Mouse (Mus musculus): ENCODE measurements around the gene Entpd6. TPM values are rescaled to one million over a fixed set of nuclear protein-coding genes. Genes with fewer than 3 reads are reported as not detected.
A peak's percentile ranks its signal among the peaks of the same experiment; 100 is the strongest.

Entpd6 gene
- polyA plus RNA-seq, 1 experiment: 54.5 TPM

- H3K4me1 ChIP-seq (ENCODE audit: control insufficient read depth, insufficient read depth, low read length): peaks cover 6% of the 10 kb centered on the region
- no peak overlapping the region for H3K27ac ChIP-seq (ENCODE audit: insufficient read depth, low read length)
- H3K27me3 ChIP-seq (ENCODE audit: control insufficient read depth, insufficient read depth, low read length): no peaks in the 10 kb centered on the region
- peak overlapping the region; percentile 4 for H3K4me3 ChIP-seq (replicated peaks; ENCODE audit: insufficient read depth, low read depth, low read length)
- peak; percentile 88 for DNase-seq
- 29% methylated on average over 4 of the region's 4 CpGs for WGBS
- TF ChIP-seq CTCF (IDR thresholded peaks at IDR 0.05; ENCODE audit: borderline replicate concordance, insufficient read depth, low read depth, low read length) (peak; percentile 40; the same call in 1 of the 2 replicates), POLR2A (IDR thresholded peaks at IDR 0.05; ENCODE audit: borderline replicate concordance, insufficient read depth, low read length) (no peak)
Measured at GRCm38 (mm10) chr2:150788768-150789550, 40.1 kb downstream of the Entpd6 start.

GRCm38 (mm10) chr2:150793320-150793719 lies 44.5 kb downstream of the Entpd6 start:
- no peak overlapping the region for H3K4me3 ChIP-seq (replicated peaks; ENCODE audit: insufficient read depth, low read depth, low read length)
- TF ChIP-seq POLR2A (IDR thresholded peaks at IDR 0.05; ENCODE audit: borderline replicate concordance, insufficient read depth, low read length): no peak
- no peak for TF ChIP-seq CTCF (IDR thresholded peaks at IDR 0.05; ENCODE audit: borderline replicate concordance, insufficient read depth, low read depth, low read length)
- H3K27me3 ChIP-seq (ENCODE audit: control insufficient read depth, insufficient read depth, low read length): no peaks in the 10 kb centered on the region
- no peak overlapping the region for H3K27ac ChIP-seq (ENCODE audit: insufficient read depth, low read length)
- DNase-seq: no peak
- 80% methylated on average over 4 of the region's 4 CpGs for WGBS
- peaks cover 6% of the 10 kb centered on the region for H3K4me1 ChIP-seq (ENCODE audit: control insufficient read depth, insufficient read depth, low read length)

GRCm38 (mm10) chr2:150798084-150798483 lies 49.2 kb downstream of the Entpd6 start:
- DNase-seq: no peak
- 72% methylated on average over 7 of the region's 7 CpGs for WGBS
- H3K4me1 ChIP-seq (ENCODE audit: control insufficient read depth, insufficient read depth, low read length): no peaks in the 10 kb centered on the region
- H3K27me3 ChIP-seq (ENCODE audit: control insufficient read depth, insufficient read depth, low read length): no peaks in the 10 kb centered on the region
- no peak overlapping the region for H3K4me3 ChIP-seq (replicated peaks; ENCODE audit: insufficient read depth, low read depth, low read length)
- no peak for TF ChIP-seq CTCF (IDR thresholded peaks at IDR 0.05; ENCODE audit: borderline replicate concordance, insufficient read depth, low read depth, low read length)
- no peak for TF ChIP-seq POLR2A (IDR thresholded peaks at IDR 0.05; ENCODE audit: borderline replicate concordance, insufficient read depth, low read length)
- H3K27ac ChIP-seq (ENCODE audit: insufficient read depth, low read length): no peak overlapping the region

- DNase-seq: no peak
- Histone ChIP-seq H3K27me3 (ENCODE audit: control insufficient read depth, insufficient read depth, low read length) (no peaks in the 10 kb centered on the region), H3K4me3 (replicated peaks; ENCODE audit: insufficient read depth, low read depth, low read length) (no peak overlapping the region), H3K4me1 (ENCODE audit: control insufficient read depth, insufficient read depth, low read length) (no peaks in the 10 kb centered on the region), H3K27ac (ENCODE audit: insufficient read depth, low read length) (no peak overlapping the region)
- WGBS: 68% methylated on average over 5 of the region's 5 CpGs
- no peak for TF ChIP-seq POLR2A (IDR thresholded peaks at IDR 0.05; ENCODE audit: borderline replicate concordance, insufficient read depth, low read length)
- TF ChIP-seq CTCF (IDR thresholded peaks at IDR 0.05; ENCODE audit: borderline replicate concordance, insufficient read depth, low read depth, low read length): no peak
Measured at GRCm38 (mm10) chr2:150800616-150801015, 51.8 kb downstream of the Entpd6 start.

GRCm38 (mm10) chr2:150803035-150803434 lies 54.2 kb downstream of the Entpd6 start:
- DNase-seq: no peak
- 93% methylated on average over 1 of the region's 1 CpGs for whole genome bisulfite sequencing

GRCm38 (mm10) chr2:150808381-150808780 lies 59.5 kb downstream of the Entpd6 start:
- DNase-seq: peak in 1 of 2 experiments; percentile 41
- H3K4me1 ChIP-seq (ENCODE audit: control insufficient read depth, insufficient read depth, low read length): no peaks in the 10 kb centered on the region
- TF ChIP-seq CTCF (IDR thresholded peaks at IDR 0.05; ENCODE audit: borderline replicate concordance, insufficient read depth, low read depth, low read length) (no peak), POLR2A (IDR thresholded peaks at IDR 0.05; ENCODE audit: borderline replicate concordance, insufficient read depth, low read length) (no peak)
- H3K27ac ChIP-seq (ENCODE audit: insufficient read depth, low read length): no peak overlapping the region
- WGBS: 39% methylated on average over 6 of the region's 6 CpGs
- H3K4me3 ChIP-seq (replicated peaks; ENCODE audit: insufficient read depth, low read depth, low read length): no peak overlapping the region
- no peaks in the 10 kb centered on the region for H3K27me3 ChIP-seq (ENCODE audit: control insufficient read depth, insufficient read depth, low read length)

More at GRCm38 (mm10) chr2:150803035-150803434, 54.2 kb downstream of the Entpd6 start:
- Histone ChIP-seq H3K4me1 (ENCODE audit: control insufficient read depth, insufficient read depth, low read length) (no peaks in the 10 kb centered on the region), H3K4me3 (replicated peaks; ENCODE audit: insufficient read depth, low read depth, low read length) (no peak overlapping the region), H3K27ac (ENCODE audit: insufficient read depth, low read length) (no peak overlapping the region), H3K27me3 (ENCODE audit: control insufficient read depth, insufficient read depth, low read length) (no peaks in the 10 kb centered on the region)
- no peak for TF ChIP-seq POLR2A (IDR thresholded peaks at IDR 0.05; ENCODE audit: borderline replicate concordance, insufficient read depth, low read length)
- TF ChIP-seq CTCF (IDR thresholded peaks at IDR 0.05; ENCODE audit: borderline replicate concordance, insufficient read depth, low read depth, low read length): peak; percentile 19; the same call in 1 of the 2 replicates

GRCm38 (mm10) chr2:150808812-150809211 lies 60.0 kb downstream of the Entpd6 start:
- no peak for DNase-seq
- 56% methylated on average over 6 of the region's 6 CpGs for WGBS
- H3K4me1 ChIP-seq (ENCODE audit: control insufficient read depth, insufficient read depth, low read length): no peaks in the 10 kb centered on the region
- TF ChIP-seq CTCF (IDR thresholded peaks at IDR 0.05; ENCODE audit: borderline replicate concordance, insufficient read depth, low read depth, low read length): no peak
- TF ChIP-seq POLR2A (IDR thresholded peaks at IDR 0.05; ENCODE audit: borderline replicate concordance, insufficient read depth, low read length): no peak
- no peak overlapping the region for H3K4me3 ChIP-seq (replicated peaks; ENCODE audit: insufficient read depth, low read depth, low read length)
- H3K27ac ChIP-seq (ENCODE audit: insufficient read depth, low read length): no peak overlapping the region
- no peaks in the 10 kb centered on the region for H3K27me3 ChIP-seq (ENCODE audit: control insufficient read depth, insufficient read depth, low read length)

- no peaks in the 10 kb centered on the region for H3K27me3 ChIP-seq (ENCODE audit: control insufficient read depth, insufficient read depth, low read length)
- TF ChIP-seq CTCF (IDR thresholded peaks at IDR 0.05; ENCODE audit: borderline replicate concordance, insufficient read depth, low read depth, low read length) (no peak), POLR2A (IDR thresholded peaks at IDR 0.05; ENCODE audit: borderline replicate concordance, insufficient read depth, low read length) (no peak)
- no peak overlapping the region for H3K4me3 ChIP-seq (replicated peaks; ENCODE audit: insufficient read depth, low read depth, low read length)
- WGBS: 56% methylated on average over 5 of the region's 5 CpGs
- H3K4me1 ChIP-seq (ENCODE audit: control insufficient read depth, insufficient read depth, low read length): no peaks in the 10 kb centered on the region
- no peak overlapping the region for H3K27ac ChIP-seq (ENCODE audit: insufficient read depth, low read length)
- DNase-seq: no peak
Measured at GRCm38 (mm10) chr2:150810603-150811002, 61.8 kb downstream of the Entpd6 start.
